Mouse (Mus musculus) liver, adult 2 months (tissue): ENCODE measurements around the gene Ankrd2.

ENCODE experiments used
- CTCF ChIP-seq: fragments of 200-500 bp; IDR thresholded peaks from 2 replicates; pipeline ENCODE4 v1.5.1; 2011; ENCODE audit warnings: low read depth, low read length, control low read depth
- POLR2A ChIP-seq: fragments of 200-500 bp; IDR thresholded peaks from 2 replicates; pipeline ENCODE4 v1.6.1; 2011; ENCODE audit warnings: low read length, control low read depth; ENCODE audit not compliant: insufficient read depth; ENCODE audit errors: extremely low read depth

GRCm38 (mm10) chr19:42015001-42015400 is 20.8 kb upstream of the Ankrd2 start:
- no peak for TF ChIP-seq POLR2A
- no peak for TF ChIP-seq CTCF
